In genomic region chr5:39292849-39293248, GRCm38 (mm10) we compare ENCODE assay signal across 20 mouse cellular contexts.
DNase-seq lines count a peak whose midpoint lies in the region; ATAC-seq and TF ChIP-seq lines count a peak whose summit lies in the region.
"Had no signal": no experiment of that assay in that cellular context is flagged by ENCODE, and none has a peak within 500 bp of the region (broad histone marks: within the 10 kb centered on the region; RNA-seq: fewer than 3 reads in every experiment).

No protein-coding gene starts in this region.

- H3K9me3 ChIP-seq in heart, embryonic 11.5 days (replicated peaks; ENCODE audit: control insufficient read depth, low read length), result no peaks in the 10 kb centered on the region
- H3K9me3 ChIP-seq: kidney, embryonic 15.5 days; liver, embryonic 12.5 days; lung, embryonic 15.5 days had no signal

- intact Hi-C loops in heart, postnatal 25 days (cut with DNase I), result no loop called here
- intact Hi-C loops in left cerebral cortex, postnatal 36 days (cut with DNase I), result no loop called here

- H3K4me2 ChIP-seq in heart, embryonic 11.5 days, result no peak overlapping the region
- H3K4me2 ChIP-seq: kidney, embryonic 15.5 days; liver, embryonic 12.5 days; lung, embryonic 15.5 days had no signal

- ATAC-seq in heart, embryonic 11.5 days (replicated peaks; ENCODE audit: insufficient number of reproducible peaks, low FRiP score, low TSS enrichment), result 0 out of 2 replicates have a peak, but pooled peaks have one; percentile 35
- ATAC-seq: activated CD4-positive, CD25-positive, alpha-beta regulatory T cell, adult 4 months; liver, embryonic 12.5 days; Patski had no signal

- no peak overlapping the region for H3K9ac ChIP-seq in heart, embryonic 11.5 days (ENCODE audit: low read depth, low read length)
- H3K9ac ChIP-seq: kidney, embryonic 15.5 days; liver, embryonic 12.5 days; lung, embryonic 15.5 days had no signal

- TF ChIP-seq POLR2A in brain, embryonic 14.5 days (IDR thresholded peaks at IDR 0.05; ENCODE audit: borderline replicate concordance, extremely low read depth, insufficient read depth, insufficient read length, poor library complexity, severe bottlenecking), result no peak

- no peaks in the 10 kb centered on the region for H3K4me1 ChIP-seq in heart, embryonic 11.5 days (ENCODE audit: control insufficient read depth, insufficient read depth, low read length)
- H3K4me1 ChIP-seq: liver, embryonic 12.5 days; lung, embryonic 15.5 days had no signal

- no peaks in the 10 kb centered on the region for H3K27me3 ChIP-seq in heart, embryonic 11.5 days (ENCODE audit: control insufficient read depth, insufficient read depth, low read length)
- H3K27me3 ChIP-seq: kidney, embryonic 15.5 days; liver, embryonic 12.5 days; lung, embryonic 15.5 days; Patski had no signal

- no peak for TF ChIP-seq CTCF in brain, embryonic 14.5 days (IDR thresholded peaks at IDR 0.05; ENCODE audit: borderline replicate concordance, extremely low read depth, insufficient read depth, insufficient read length)

- DNase-seq in heart, postnatal 25 days (ENCODE audit: low spot score), result no peak
- DNase-seq in kidney, postnatal 14 days, result peak; percentile 1
- DNase-seq in kidney, postnatal 36 days, result no peak
- peak; percentile 31 for DNase-seq in brain, embryonic 14.5 days (ENCODE audit: low read depth)
- DNase-seq in embryo, embryonic 9.5 days (ENCODE audit: extremely low spot score), result peak; percentile 30
- no peak for DNase-seq in right cerebral cortex, postnatal 4 days
- no peak for DNase-seq in left cerebral cortex, postnatal 36 days (ENCODE audit: low spot score in 2 of 2)
- DNase-seq: adrenal gland, postnatal 14 days; cerebellum, adult 18-20 months; cerebellum, postnatal 36 days; gastrocnemius, postnatal 14 days; heart, postnatal 36 days had no signal

- H3K27ac ChIP-seq in heart, embryonic 11.5 days (ENCODE audit: low read depth, low read length), result no peak overlapping the region
- H3K27ac ChIP-seq: kidney, embryonic 15.5 days; left cerebral cortex, adult 2 months; liver, embryonic 12.5 days; lung, embryonic 15.5 days; macrophage had no signal

- WGBS in heart, embryonic 11.5 days (ENCODE audit: insufficient replicate concordance), result 40% methylated on average over 2 of the region's 2 CpGs

- H3K4me3 ChIP-seq in heart, embryonic 11.5 days (ENCODE audit: low read depth, low read length), result no peak overlapping the region
- H3K4me3 ChIP-seq: kidney, embryonic 15.5 days; left cerebral cortex, adult 2 months; liver, embryonic 12.5 days; lung, embryonic 15.5 days had no signal

- no peaks in the 10 kb centered on the region for H3K36me3 ChIP-seq in heart, embryonic 11.5 days (ENCODE audit: control insufficient read depth, insufficient read depth, low read length)
- H3K36me3 ChIP-seq: kidney, embryonic 15.5 days; liver, embryonic 12.5 days; lung, embryonic 15.5 days had no signal

Comparison
In these comparisons a context has a peak if more than half of its experiments do, and no peak if none do; other contexts are left out.
1. DNase-seq: peak in kidney, postnatal 14 days (single experiment), brain, embryonic 14.5 days (single experiment) and embryo, embryonic 9.5 days (single experiment); none in heart, postnatal 25 days (single experiment), kidney, postnatal 36 days (0 of 2), right cerebral cortex, postnatal 4 days (single experiment) and left cerebral cortex, postnatal 36 days (0 of 2).